Mouse (Mus musculus) WW6 (cell line): ENCODE data around the gene Ldlrad2.

ENCODE experiments used
- DNase-seq: peaks from one replicate; pipeline ENCODE4 v3.0.0-alpha.2; 2013; ENCODE audit warnings: low read depth, low spot score

The Ldlrad2 gene

GRCm38 (mm10) chr4:137553466-137553865, 20.9 kb downstream of the Ldlrad2 start:
- no peak for DNase-seq

DNA sequence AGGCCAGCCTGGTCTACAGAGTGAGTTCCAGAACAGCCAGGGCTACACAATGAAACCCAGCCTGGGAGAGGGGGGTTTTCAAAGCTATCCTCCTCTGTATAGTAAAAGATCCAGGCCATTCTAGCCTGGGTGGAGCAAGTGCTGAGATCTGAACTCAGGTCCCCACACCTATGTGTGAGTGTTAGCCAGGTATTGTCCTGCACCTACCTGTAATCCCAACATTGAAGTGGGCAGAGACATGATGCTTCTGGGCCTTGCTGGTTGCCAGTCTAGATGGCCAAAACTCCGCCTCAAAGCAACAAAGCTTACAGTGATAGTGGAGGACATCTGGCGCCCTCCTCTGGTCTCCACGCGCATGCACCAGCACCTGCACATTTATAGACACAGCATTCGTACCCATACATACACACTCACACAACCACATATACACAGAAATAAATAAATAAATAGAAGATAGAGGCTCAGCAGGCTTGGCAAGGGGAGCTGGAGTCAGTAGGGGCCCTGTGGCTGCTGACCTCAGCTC, 28.3 kb downstream of the Ldlrad2 start:
- DNase-seq = peak; percentile 24

GRCm38 (mm10) chr4:137545568-137545967, 28.8 kb downstream of the Ldlrad2 start:
- no peak for DNase-seq

DNA sequence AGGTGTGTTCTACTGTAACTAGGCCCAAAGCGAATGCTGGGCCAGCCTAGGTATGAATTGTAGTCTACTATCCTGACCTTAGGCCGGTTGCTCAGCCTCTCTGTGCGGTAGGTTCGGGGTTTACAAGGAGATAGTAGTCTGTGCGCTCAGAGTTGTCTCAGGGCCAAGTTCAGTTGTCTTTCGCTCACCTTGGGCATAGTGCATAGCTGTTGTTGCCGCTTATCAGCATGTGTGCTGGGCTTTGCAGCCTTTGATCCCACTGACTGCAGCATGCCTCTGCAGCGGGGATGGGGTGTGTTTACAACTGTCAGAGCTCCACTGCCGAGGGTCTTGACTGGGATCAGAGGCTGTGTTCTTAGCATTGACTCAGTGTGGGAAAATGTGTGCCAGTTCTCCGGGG, 31.4 kb downstream of the Ldlrad2 start:
- no peak for DNase-seq

- DNase-seq = no peak
Measured at GRCm38 (mm10) chr4:137540356-137540755, 34.0 kb downstream of the Ldlrad2 start.

DNA sequence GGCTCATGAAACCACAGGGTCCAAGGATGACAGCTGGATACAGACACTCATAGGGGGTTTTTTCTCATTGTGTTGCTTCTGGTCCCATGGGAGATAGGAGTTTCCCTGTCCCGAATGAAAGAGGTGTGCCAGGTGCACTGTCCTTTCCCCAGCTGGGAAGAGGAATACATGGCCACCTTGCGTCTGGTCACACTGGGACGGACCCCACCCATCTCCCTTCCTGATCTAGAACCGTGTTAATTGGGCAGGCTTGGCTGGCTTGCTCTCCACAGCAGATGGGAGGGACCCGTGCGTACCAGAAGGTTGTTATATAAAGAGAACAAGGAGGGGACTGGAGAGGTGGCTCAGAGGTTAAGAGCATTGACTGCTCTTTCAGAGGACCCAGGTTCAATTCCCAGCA, 46.5 kb downstream of the Ldlrad2 start:
- DNase-seq = no peak

- DNase-seq = no peak
Measured at GRCm38 (mm10) chr4:137527368-137527767, 47.0 kb downstream of the Ldlrad2 start.

DNA sequence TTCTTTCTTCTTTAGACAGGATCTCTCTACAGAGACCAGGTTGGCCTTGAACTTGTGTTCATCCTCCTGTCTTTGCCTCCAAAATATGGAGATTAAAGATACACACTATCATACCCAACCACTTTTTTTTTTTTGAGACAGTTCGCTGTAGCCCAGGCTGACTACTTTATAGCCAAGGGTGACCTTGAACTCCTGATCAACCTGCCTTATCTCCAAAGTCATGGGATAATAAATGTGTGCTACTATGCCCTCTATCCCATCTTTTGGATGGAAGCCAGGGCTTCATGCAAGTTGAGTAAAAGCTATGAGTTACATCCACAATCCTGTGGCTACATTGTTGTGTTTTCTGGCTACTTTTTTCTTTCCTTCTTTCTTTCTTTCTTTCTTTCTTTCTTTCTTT, 48.9 kb downstream of the Ldlrad2 start:
- no peak for DNase-seq
